Mouse (Mus musculus) hindbrain, embryonic 16.5 days (tissue): ENCODE measurements at regions not wholly inside any gene's neighbourhood (a gene's known extent, or its start where the extent isn't known, plus 50 kb on each side); places are given as distances from the start of the nearest gene placed in this dataset.

Source experiments
- ATAC-seq: fragments of 200-750 bp; cut with Nextera tagmentation; 2 replicates; pipeline ENCODE4 v1.8.0; 2017; ENCODE audit warnings: moderate TSS enrichment, moderate library complexity
- H3K27ac ChIP-seq: fragments of 300-500 bp; sonication (generic); 2 replicates; pipeline ENCODE4 v1.5.1; 2014; ENCODE audit warnings: low read depth, mild to moderate bottlenecking, control low read depth, low read length, moderate library complexity
- H3K27me3 ChIP-seq: fragments of 300-500 bp; sonication (generic); replicated peaks from 2 replicates; pipeline ENCODE4 v1.6.1; 2014; ENCODE audit warnings: low read length; ENCODE audit not compliant: control insufficient read depth, insufficient read depth
- H3K36me3 ChIP-seq: fragments of 300-500 bp; sonication (generic); 2 replicates; pipeline ENCODE4 v1.6.1; 2014; ENCODE audit warnings: mild to moderate bottlenecking, low read length, moderate library complexity, mixed read lengths; ENCODE audit not compliant: control insufficient read depth, insufficient read depth
- H3K4me1 ChIP-seq: fragments of 300-500 bp; sonication (generic); 2 replicates; pipeline ENCODE4 v1.6.1; 2014; ENCODE audit warnings: low read depth, low read length; ENCODE audit not compliant: control insufficient read depth, insufficient read depth
- H3K4me2 ChIP-seq: fragments of 300-500 bp; sonication (generic); 2 replicates; pipeline ENCODE4 v1.6.1; 2014; ENCODE audit warnings: mild to moderate bottlenecking, low read length, control low read depth, moderate library complexity
- H3K4me3 ChIP-seq: fragments of 300-500 bp; sonication (generic); 2 replicates; pipeline ENCODE4 v1.5.1; 2014; ENCODE audit warnings: mild to moderate bottlenecking, low read length, control low read depth, moderate library complexity
- H3K9ac ChIP-seq: fragments of 300-500 bp; sonication (generic); 2 replicates; pipeline ENCODE4 v1.6.1; 2014; ENCODE audit warnings: low read depth, mild to moderate bottlenecking, control low read depth, low read length, moderate library complexity
- H3K9me3 ChIP-seq: fragments of 300-500 bp; sonication (generic); 2 replicates; pipeline ENCODE4 v1.6.1; 2014; ENCODE audit warnings: mild to moderate bottlenecking, low read length, moderate library complexity; ENCODE audit not compliant: control insufficient read depth
- WGBS: fragments of 180-500 bp; shearing (Covaris S2); extraction: QIAGEN DNeasy Blood & Tissue Kit; methylation state at CpG from one replicate; pipeline ENCODE4 v1.1.7; 2014; 5-methylcytosine and 5-hydroxymethylcytosine counted together

DNA sequence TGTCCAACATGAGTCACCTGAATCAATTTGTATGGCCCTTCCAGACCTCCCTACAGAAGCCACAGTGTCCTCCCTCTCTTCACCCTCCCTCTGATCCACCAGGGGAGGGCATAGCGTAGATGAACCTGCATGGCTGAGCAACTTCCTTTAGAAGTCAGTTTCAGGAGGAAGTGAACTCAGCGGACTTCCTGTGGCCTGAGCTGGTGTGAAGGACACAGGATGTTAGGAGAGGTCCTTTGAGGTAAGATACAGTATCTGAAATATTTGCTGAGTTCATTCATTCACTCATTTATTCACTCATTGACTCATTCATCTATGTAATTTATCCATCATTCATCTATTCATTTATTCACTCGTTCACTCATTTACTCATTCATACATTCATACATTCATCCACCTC, 152.6 kb downstream of the Chst1 start:
- WGBS, result 83% methylated on average over 3 of the region's 3 CpGs
- H3K4me1 ChIP-seq, result no peaks in the 10 kb centered on the region
- H3K4me2 ChIP-seq, result no peak overlapping the region
- H3K9me3 ChIP-seq, result no peaks in the 10 kb centered on the region
- H3K9ac ChIP-seq, result no peak overlapping the region
- H3K36me3 ChIP-seq, result no peaks in the 10 kb centered on the region
- H3K27ac ChIP-seq, result no peak overlapping the region
- ATAC-seq, result no peak
- no peaks in the 10 kb centered on the region for H3K27me3 ChIP-seq
- H3K4me3 ChIP-seq, result no peak overlapping the region

DNA sequence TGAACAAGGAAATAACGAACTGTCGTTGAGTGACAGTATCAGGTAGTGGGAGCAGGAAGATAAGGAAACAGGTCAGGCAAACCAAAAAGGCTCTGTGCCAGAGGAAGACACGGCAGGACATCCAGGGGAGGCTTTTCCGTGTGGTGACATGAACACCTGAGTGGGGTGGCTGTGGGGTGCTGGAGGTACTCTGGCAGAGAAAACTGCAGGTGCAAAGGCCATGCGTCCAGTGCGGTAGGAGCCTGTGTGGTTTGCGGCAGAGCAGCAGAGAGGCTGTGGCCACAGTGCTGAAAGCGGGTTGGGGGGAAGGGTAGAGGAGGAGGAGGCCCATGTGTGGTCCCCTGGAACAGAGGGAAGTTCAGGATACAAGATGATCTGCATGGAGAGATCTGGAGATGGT, 153.3 kb downstream of the Chst1 start:
- H3K4me2 ChIP-seq, result no peak overlapping the region
- no peaks in the 10 kb centered on the region for H3K4me1 ChIP-seq
- no peak for ATAC-seq
- H3K9ac ChIP-seq, result no peak overlapping the region
- no peaks in the 10 kb centered on the region for H3K36me3 ChIP-seq
- no peak overlapping the region for H3K4me3 ChIP-seq
- 80% methylated on average over 8 of the region's 8 CpGs for WGBS
- H3K27ac ChIP-seq, result no peak overlapping the region
- no peaks in the 10 kb centered on the region for H3K27me3 ChIP-seq
- H3K9me3 ChIP-seq, result no peaks in the 10 kb centered on the region

DNA sequence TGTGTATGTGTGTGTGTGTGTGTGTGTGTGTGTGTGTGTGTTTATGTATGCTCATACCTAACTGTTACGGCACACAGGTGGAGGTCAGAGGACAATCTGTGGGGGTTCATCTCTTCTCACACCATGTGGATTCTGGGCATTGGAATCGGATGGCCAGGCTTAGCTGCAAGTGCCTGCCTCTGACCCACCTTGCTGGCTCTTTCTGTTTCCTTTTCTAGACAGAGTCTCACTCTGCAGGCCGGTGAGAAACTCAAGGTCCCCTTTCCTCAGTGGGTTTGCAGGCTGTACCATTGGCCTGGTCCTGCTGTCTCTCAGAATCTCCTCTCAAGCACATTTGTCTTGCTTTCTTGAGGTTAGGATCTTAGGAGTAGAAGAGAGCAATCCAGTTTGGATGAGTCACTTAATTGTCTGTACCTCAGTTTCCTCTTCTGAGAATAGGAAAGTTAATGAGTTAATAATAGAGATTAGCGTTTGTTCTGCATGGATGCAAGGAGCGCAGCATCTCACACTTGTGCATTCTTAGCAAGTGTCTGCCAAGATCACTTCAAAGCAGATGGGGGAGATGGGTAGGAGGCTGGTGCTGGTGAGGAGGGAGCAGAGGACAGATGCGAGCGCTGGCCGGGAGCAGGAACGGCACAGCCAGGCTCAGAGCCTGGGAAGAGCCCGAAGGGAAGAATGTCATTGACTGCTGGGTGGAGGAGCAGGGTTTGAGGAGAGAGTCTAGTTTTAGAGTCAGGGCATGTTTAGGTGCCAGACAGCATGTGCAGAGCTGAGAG, 155.2 kb downstream of the Chst1 start:
- Histone ChIP-seq H3K36me3 (no peaks in the 10 kb centered on the region), H3K27ac (no peak overlapping the region), H3K9ac (no peak overlapping the region), H3K4me1 (no peaks in the 10 kb centered on the region), H3K9me3 (no peaks in the 10 kb centered on the region), H3K4me2 (no peak overlapping the region), H3K27me3 (no peaks in the 10 kb centered on the region), H3K4me3 (no peak overlapping the region)
- WGBS, result 60% methylated on average over 10 of the region's 10 CpGs
- peak; percentile 41; the same call in 1 of the 2 replicates for ATAC-seq

DNA sequence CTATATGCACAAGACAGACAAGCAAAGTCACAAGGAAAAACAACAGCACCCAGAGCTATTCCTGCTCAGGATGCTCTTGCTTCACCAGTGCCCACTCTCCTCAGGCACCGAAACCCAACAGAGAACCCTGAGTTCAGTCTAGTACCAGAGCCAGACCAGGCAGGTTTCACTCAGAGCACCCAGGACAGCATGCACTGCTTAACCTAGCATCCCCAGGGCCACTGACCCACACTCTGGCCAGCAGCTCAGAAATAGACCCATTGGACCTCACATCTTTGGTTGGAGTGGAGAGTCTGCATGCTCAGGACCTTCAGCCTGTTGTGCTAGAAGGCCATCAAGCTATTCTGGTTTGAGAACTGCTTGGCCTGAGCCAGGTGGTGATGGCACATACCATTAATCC, 157.0 kb downstream of the Chst1 start:
- no peaks in the 10 kb centered on the region for H3K36me3 ChIP-seq
- no peak overlapping the region for H3K27ac ChIP-seq
- H3K4me2 ChIP-seq, result no peak overlapping the region
- no peaks in the 10 kb centered on the region for H3K27me3 ChIP-seq
- H3K9ac ChIP-seq, result no peak overlapping the region
- ATAC-seq, result no peak
- H3K4me3 ChIP-seq, result no peak overlapping the region
- H3K9me3 ChIP-seq, result no peaks in the 10 kb centered on the region
- 100% methylated on average over 1 of the region's 1 CpGs for WGBS
- H3K4me1 ChIP-seq, result no peaks in the 10 kb centered on the region

DNA sequence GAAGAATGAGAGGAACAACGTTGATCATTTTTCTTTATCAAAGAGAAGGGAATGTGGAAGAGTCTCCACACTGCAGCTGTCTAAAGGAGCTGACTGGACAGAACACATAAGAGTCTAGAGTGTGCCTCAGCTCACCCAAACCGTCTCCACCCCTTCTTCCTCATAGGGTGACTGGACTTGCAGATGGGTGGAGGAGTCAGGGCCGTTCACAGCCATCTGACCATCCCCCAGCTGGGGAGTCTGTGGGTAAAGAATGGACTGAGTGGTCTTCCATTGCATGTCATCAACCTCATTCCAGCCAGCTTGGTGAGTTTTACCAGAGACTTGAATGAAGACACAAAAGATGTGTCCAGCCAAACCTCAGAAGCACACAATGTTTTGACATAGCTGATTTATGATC, 156.1 kb upstream of the Syt13 start:
- H3K9ac ChIP-seq, result no peak overlapping the region
- H3K27ac ChIP-seq, result no peak overlapping the region
- H3K4me1 ChIP-seq, result no peaks in the 10 kb centered on the region
- H3K4me2 ChIP-seq, result no peak overlapping the region
- no peak for ATAC-seq
- 66% methylated on average over 3 of the region's 3 CpGs for WGBS
- H3K36me3 ChIP-seq, result no peaks in the 10 kb centered on the region
- no peak overlapping the region for H3K4me3 ChIP-seq
- no peaks in the 10 kb centered on the region for H3K9me3 ChIP-seq
- H3K27me3 ChIP-seq, result no peaks in the 10 kb centered on the region

DNA sequence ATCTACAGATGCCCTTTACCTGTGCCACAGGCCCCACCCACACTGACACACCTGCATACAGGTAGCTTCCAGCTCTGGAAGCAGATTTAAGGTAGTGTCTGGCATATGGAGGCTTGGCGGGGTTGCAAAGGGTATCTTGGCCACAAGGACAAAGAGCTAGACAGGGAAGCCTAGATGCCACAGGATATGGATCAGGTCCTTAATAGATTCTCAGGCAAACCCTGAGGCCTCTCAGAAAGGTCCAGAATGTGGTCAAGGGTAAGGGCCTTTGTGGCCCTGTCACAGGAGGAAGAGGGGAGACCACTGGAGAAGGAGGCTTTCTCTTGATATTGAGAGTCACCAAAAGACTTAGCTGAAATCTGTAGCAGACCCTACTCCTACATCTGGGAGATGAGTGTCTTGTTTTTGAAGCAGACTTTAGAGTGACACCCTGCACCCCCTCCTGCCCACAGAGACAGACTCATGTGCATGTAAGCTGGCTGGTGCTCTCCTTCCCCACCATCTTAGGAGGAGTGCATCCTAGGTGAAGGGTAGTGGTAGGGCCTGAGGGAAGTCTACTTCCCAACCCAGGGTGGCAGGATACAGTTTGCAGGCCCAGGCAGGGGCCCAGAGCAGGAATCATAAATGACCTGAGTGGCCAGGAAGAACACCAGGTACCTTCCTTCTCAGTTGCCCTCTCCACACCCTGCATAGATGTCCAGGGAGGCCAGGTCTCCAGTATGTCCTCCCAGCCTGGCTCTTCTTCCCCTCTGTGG, 150.8 kb upstream of the Syt13 start:
- WGBS, result 95% methylated on average over 1 of the region's 1 CpGs
- no peaks in the 10 kb centered on the region; the same call in 1 of the 2 replicates for H3K4me1 ChIP-seq
- H3K4me3 ChIP-seq, result no peak overlapping the region
- H3K27ac ChIP-seq, result no peak overlapping the region
- H3K9me3 ChIP-seq, result no peaks in the 10 kb centered on the region
- no peak overlapping the region for H3K9ac ChIP-seq
- H3K27me3 ChIP-seq, result no peaks in the 10 kb centered on the region
- H3K4me2 ChIP-seq, result no peak overlapping the region
- ATAC-seq, result no peak
- H3K36me3 ChIP-seq, result no peaks in the 10 kb centered on the region

DNA sequence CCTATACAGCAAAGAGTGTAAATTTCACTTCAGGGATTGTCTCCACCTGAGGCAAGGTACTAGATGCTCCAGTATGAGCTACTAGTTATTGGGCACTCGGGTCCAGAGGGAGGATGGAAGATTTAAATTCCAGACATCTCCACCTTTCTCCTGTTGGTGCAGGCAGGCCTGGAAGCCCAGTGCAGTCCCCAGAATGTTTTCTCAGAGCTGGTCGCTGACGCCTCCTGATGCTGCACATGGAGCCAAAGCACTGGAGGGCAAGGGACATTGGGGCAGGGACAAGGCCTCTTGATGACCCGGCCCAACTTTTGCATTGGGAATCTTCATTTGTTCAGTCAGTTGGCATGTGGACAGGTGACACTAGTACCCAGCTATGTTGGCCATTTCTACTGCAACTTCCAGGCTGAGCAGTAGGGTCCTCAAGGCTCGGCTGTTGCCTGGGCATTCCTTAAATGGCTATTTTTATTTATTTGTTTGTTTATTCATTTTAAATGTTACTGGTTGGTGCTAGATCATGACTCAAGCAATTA, 147.4 kb upstream of the Syt13 start:
- no peaks in the 10 kb centered on the region for H3K27me3 ChIP-seq
- H3K9me3 ChIP-seq, result no peaks in the 10 kb centered on the region
- no peaks in the 10 kb centered on the region for H3K36me3 ChIP-seq
- 87% methylated on average over 5 of the region's 5 CpGs for WGBS
- no peak overlapping the region for H3K4me2 ChIP-seq
- no peak overlapping the region for H3K4me3 ChIP-seq
- H3K9ac ChIP-seq, result no peak overlapping the region
- 0 out of 2 replicates have a peak overlapping the region, but pooled peaks have one; percentile 16 for H3K27ac ChIP-seq
- no peaks in the 10 kb centered on the region; the same call in 1 of the 2 replicates for H3K4me1 ChIP-seq
- no peak for ATAC-seq

DNA sequence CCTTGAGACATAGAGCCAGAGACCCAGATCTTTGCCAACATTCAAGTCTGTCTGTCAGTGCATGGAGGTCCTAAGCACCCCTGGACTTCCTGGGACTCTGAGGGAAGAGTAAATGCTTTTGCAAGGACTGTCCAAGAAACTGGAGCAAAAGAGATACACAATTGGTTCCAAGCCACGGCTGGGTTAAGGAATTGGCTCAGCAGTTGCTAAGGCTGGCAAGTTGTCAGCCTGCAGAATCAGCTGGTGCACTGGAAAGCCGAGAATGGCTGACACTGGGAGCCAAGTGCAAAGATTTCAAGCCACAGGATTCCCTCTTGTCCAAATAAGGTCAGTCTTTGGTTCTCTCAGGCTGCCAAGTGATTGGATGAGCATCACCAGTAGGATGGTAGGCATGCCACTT, 146.8 kb upstream of the Syt13 start:
- no peaks in the 10 kb centered on the region for H3K27me3 ChIP-seq
- no peaks in the 10 kb centered on the region; the same call in 1 of the 2 replicates for H3K4me1 ChIP-seq
- 0 out of 2 replicates have a peak overlapping the region, but pooled peaks have one; percentile 16 for H3K27ac ChIP-seq
- H3K9ac ChIP-seq, result no peak overlapping the region
- ATAC-seq, result 0 out of 2 replicates have a peak, but pooled peaks have one; percentile 35
- WGBS, result 46% methylated on average over 2 of the region's 2 CpGs
- H3K36me3 ChIP-seq, result no peaks in the 10 kb centered on the region
- H3K9me3 ChIP-seq, result no peaks in the 10 kb centered on the region
- H3K4me3 ChIP-seq, result no peak overlapping the region
- no peak overlapping the region for H3K4me2 ChIP-seq

DNA sequence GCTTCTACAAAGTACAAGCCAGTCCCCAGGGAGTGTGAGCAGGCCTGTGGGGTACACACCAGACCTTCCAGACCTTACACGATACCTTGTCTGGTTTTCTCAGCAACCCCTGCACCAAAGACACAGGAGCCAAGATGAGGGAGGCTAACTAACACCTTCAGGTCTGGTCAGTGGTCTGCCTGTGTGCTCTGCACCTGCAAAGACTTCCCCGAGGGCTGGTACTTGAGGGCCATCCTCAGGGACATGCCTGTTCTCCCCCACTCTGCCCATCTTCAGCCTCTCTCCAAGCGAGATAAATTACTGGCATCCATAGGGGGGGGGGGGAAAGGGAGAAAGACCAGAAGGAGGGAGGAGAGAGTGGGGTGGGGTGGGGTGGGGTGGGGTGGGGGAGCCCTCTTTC, 145.8 kb upstream of the Syt13 start:
- Histone ChIP-seq H3K4me1 (no peaks in the 10 kb centered on the region; the same call in 1 of the 2 replicates), H3K9ac (no peak overlapping the region), H3K9me3 (no peaks in the 10 kb centered on the region), H3K27me3 (no peaks in the 10 kb centered on the region), H3K36me3 (no peaks in the 10 kb centered on the region), H3K4me2 (no peak overlapping the region), H3K4me3 (no peak overlapping the region), H3K27ac (no peak overlapping the region)
- 69% methylated on average over 3 of the region's 3 CpGs for WGBS
- ATAC-seq, result no peak
